Mouse (Mus musculus) ES-Bruce4 (cell line): Measurements from ENCODE around the gene Trmt2b.

Source experiments
- CTCF ChIP-seq: IDR thresholded peaks from one replicate; pipeline ENCODE4 v1.8.1; 2011; ENCODE audit warnings: low read depth, low read length
- EP300 ChIP-seq: IDR thresholded peaks from 2 replicates; pipeline ENCODE4 v1.6.1; 2011; ENCODE audit warnings: low read depth, low read length; ENCODE audit not compliant: insufficient read depth
- POLR2A ChIP-seq: IDR thresholded peaks from one replicate; pipeline ENCODE4 v1.8.1; 2011; ENCODE audit warnings: low read length; ENCODE audit not compliant: insufficient read depth

- no peak for TF ChIP-seq CTCF
- no peak for TF ChIP-seq POLR2A
- TF ChIP-seq EP300, result no peak
Measured at GRCm38 (mm10) chrX:134262129-134262528, 14.7 kb downstream of the Trmt2b start.
